Mouse (Mus musculus) spleen, adult 2 months (tissue): ENCODE results near the gene Rbm6.

ENCODE experiments used
- CTCF ChIP-seq: fragments of 200-500 bp; IDR thresholded peaks from 2 replicates; pipeline ENCODE4 v1.5.1; 2011; ENCODE audit warnings: mild to moderate bottlenecking, inconsistent platforms; ENCODE audit not compliant: insufficient read depth, insufficient read length, insufficient replicate concordance; ENCODE audit errors: extremely low read depth
- POLR2A ChIP-seq: fragments of 200-500 bp; IDR thresholded peaks from 2 replicates; pipeline ENCODE4 v1.6.1; 2011; ENCODE audit warnings: low read depth, low read length, inconsistent platforms

DNA sequence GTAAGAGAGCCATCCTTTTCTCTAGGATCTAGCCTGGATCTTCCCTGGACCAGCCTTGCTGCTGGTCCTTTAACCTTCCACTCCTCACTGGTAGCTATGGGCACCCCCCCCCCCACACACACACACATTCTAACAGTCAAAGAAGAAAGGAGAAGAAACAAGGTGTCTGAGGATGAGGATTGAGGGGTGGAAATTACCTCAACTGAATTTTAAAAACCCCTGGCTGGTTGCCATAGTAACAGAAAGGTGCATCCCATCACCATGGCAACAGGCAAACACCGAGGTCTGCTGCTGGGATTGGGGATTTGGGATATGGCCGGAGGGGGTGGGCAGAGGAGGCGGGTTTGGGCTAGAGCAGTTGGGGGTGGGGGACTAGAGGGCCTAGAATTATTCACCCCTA, 143.3 kb downstream of the Rbm6 start:
- no peak for TF ChIP-seq CTCF
- no peak for TF ChIP-seq POLR2A
